Mouse (Mus musculus) hindbrain, embryonic 14.5 days (tissue): ENCODE data around the gene D630036H23Rik. TPM values are rescaled to one million over a fixed set of nuclear protein-coding genes. Genes with fewer than 3 reads are reported as not detected.

Experiments
- polyA plus RNA-seq: library from polyadenylated mRNA; unstranded; fragments of >200 nt; fragmentation: Nextera tagmentation; extraction: Ambion mirVana; gene quantifications from 2 replicates; pipeline ENCODE4 v1.2.1, GENCODE M21; 2014

Gene D630036H23Rik
- polyA plus RNA-seq, 1 experiment from 2014 or later: 2.8 TPM

Other genes starting within 250 kb of the D630036H23Rik start
- gene Ankmy2, start 225.1 kb downstream of the D630036H23Rik start, polyA plus RNA-seq: 78.7 and 88.0 TPM in 2 replicates
- 400 and 402 TPM in 2 replicates for gene Bzw2, start 224.1 kb downstream of the D630036H23Rik start, polyA plus RNA-seq
- gene Lrrc72, start 128.8 kb downstream of the D630036H23Rik start, polyA plus RNA-seq: not detected in 2 replicates
- gene Sostdc1, start 68.0 kb downstream of the D630036H23Rik start, polyA plus RNA-seq: 23.7 and 32.2 TPM in 2 replicates
- gene Ispd, start 731 bp downstream of the D630036H23Rik start, polyA plus RNA-seq: 14.9 and 16.1 TPM in 2 replicates